Mouse (Mus musculus) CH12.LX (cell line): ENCODE results near the gene Hoxd4. TPM values are rescaled to one million over a fixed set of nuclear protein-coding genes. Genes with fewer than 3 reads are reported as not detected.

Experiments used
- DNase-seq: peaks from one replicate; pipeline ENCODE4 v3.0.0-alpha.2; 2013; ENCODE audit errors: extremely low read depth
- H3K27ac ChIP-seq: 2 replicates; pipeline ENCODE4 v1.5.1; 2012; ENCODE audit warnings: low read depth, mild to moderate bottlenecking, control low read depth, moderate library complexity; ENCODE audit not compliant: insufficient read depth
- H3K27me3 ChIP-seq: replicated peaks from 2 replicates; pipeline ENCODE3; 2012; ENCODE audit warnings: inconsistent platforms
- H3K36me3 ChIP-seq, 2 experiments: replicated peaks in 1 of 2; 2 replicates each; pipeline versions ENCODE3 to v1.6.1; 2012; ENCODE audit warnings: inconsistent platforms in 1 of 2, low read length in 1 of 2, mild to moderate bottlenecking in 1 of 2, mixed read lengths in 1 of 2, moderate library complexity in 1 of 2; ENCODE audit not compliant: control insufficient read depth in 1 of 2, insufficient read depth in 1 of 2
- H3K4me1 ChIP-seq, 2 experiments: 2 replicates each; pipeline ENCODE4 v1.6.1; 2012; ENCODE audit warnings: inconsistent platforms in 1 of 2, moderate library complexity in 1 of 2; ENCODE audit not compliant: insufficient read depth in 2 of 2, control insufficient read depth in 1 of 2
- H3K4me2 ChIP-seq: 2 replicates; pipeline ENCODE4 v1.6.1; 2012; ENCODE audit warnings: low read depth, mild to moderate bottlenecking, control low read depth; ENCODE audit not compliant: poor library complexity, insufficient read depth, severe bottlenecking
- H3K4me3 ChIP-seq, 3 experiments: fragments of 150-350 bp in 1 of 3; sonication (generic) in 1 of 3; replicated peaks in 1 of 3; 2 replicates each; pipeline versions ENCODE3 to v1.5.1; 2011 to 2012; ENCODE audit warnings: low read depth in 2 of 3, low read length in 2 of 3, mild to moderate bottlenecking in 2 of 3, moderate library complexity in 2 of 3, control low read depth in 1 of 3, improper control_type of control experiment in 1 of 3, inconsistent platforms in 1 of 3, mixed read lengths in 1 of 3; ENCODE audit not compliant: poor library complexity in 1 of 3
- H3K79me2 ChIP-seq: replicated peaks from 2 replicates; pipeline ENCODE4 v1.6.1; 2012; ENCODE audit warnings: mild to moderate bottlenecking, moderate library complexity; ENCODE audit not compliant: control insufficient read depth, poor library complexity, insufficient read depth, severe bottlenecking; ENCODE audit errors: extremely low read depth
- H3K9ac ChIP-seq: 2 replicates; pipeline ENCODE4 v1.6.1; 2012; ENCODE audit warnings: low read depth, mild to moderate bottlenecking, control low read depth, moderate library complexity; ENCODE audit not compliant: insufficient read depth
- H3K9me3 ChIP-seq: replicated peaks from 2 replicates; pipeline ENCODE3; 2012; ENCODE audit warnings: low read length, inconsistent platforms, mixed read lengths
- BHLHE40 ChIP-seq: IDR thresholded peaks from 2 replicates; pipeline ENCODE4 v1.6.1; 2011; ENCODE audit warnings: mild to moderate bottlenecking, low read depth, low read length, improper control_type of control experiment
- CTCF ChIP-seq, 2 experiments: IDR thresholded peaks in 1 of 2; conservative IDR thresholded peaks in 1 of 2; 2 replicates each; pipeline ENCODE4 v1.5.1; 2011 to 2012; ENCODE audit warnings: low read depth in 2 of 2, low read length in 2 of 2, improper control_type of control experiment in 1 of 2, inconsistent platforms in 1 of 2, mild to moderate bottlenecking in 1 of 2, moderate library complexity in 1 of 2
- E2F4 ChIP-seq: IDR thresholded peaks from 2 replicates; pipeline ENCODE4 v1.6.1; 2011; ENCODE audit warnings: low read depth, low read length, improper control_type of control experiment; ENCODE audit not compliant: insufficient replicate concordance
- EP300 ChIP-seq: IDR thresholded peaks from 2 replicates; pipeline ENCODE4 v1.6.1; 2011; ENCODE audit warnings: low read length, improper control_type of control experiment
- ETS1 ChIP-seq: conservative IDR thresholded peaks from 2 replicates; pipeline ENCODE4 v1.6.1; 2012; ENCODE audit warnings: low read depth, mild to moderate bottlenecking, inconsistent platforms, low read length, improper control_type of control experiment, moderate library complexity
- HCFC1 ChIP-seq: IDR thresholded peaks from 2 replicates; pipeline ENCODE4 v1.6.1; 2012; ENCODE audit warnings: low read depth, mild to moderate bottlenecking, inconsistent platforms, low read length, improper control_type of control experiment
- IRF4 ChIP-seq: IDR thresholded peaks from 2 replicates; pipeline ENCODE4 v1.6.1; 2014; ENCODE audit warnings: low read depth, mild to moderate bottlenecking, inconsistent platforms, low read length, improper control_type of control experiment
- JUN ChIP-seq: IDR thresholded peaks from 2 replicates; pipeline ENCODE4 v1.6.1; 2011; ENCODE audit warnings: low read depth, mild to moderate bottlenecking, low read length, improper control_type of control experiment, moderate library complexity; ENCODE audit not compliant: insufficient read depth
- JUND ChIP-seq: conservative IDR thresholded peaks from 2 replicates; pipeline ENCODE4 v1.6.1; 2011; ENCODE audit warnings: low read depth, low read length, improper control_type of control experiment
- KAT2A ChIP-seq: IDR thresholded peaks from 2 replicates; pipeline ENCODE4 v1.6.1; 2012; ENCODE audit warnings: low read length, improper control_type of control experiment, inconsistent platforms; ENCODE audit not compliant: insufficient replicate concordance
- MAX ChIP-seq: IDR thresholded peaks from 2 replicates; pipeline ENCODE4 v1.6.1; 2011; ENCODE audit warnings: low read length, improper control_type of control experiment
- MEF2A ChIP-seq: IDR thresholded peaks from 2 replicates; pipeline ENCODE4 v1.6.1; 2014; ENCODE audit warnings: low read depth, mild to moderate bottlenecking, inconsistent platforms, low read length, improper control_type of control experiment, borderline replicate concordance
- MXI1 ChIP-seq: IDR thresholded peaks from 2 replicates; pipeline ENCODE4 v1.6.1; 2011; ENCODE audit warnings: mild to moderate bottlenecking, low read depth, low read length, improper control_type of control experiment
- NRF1 ChIP-seq: IDR thresholded peaks from 2 replicates; pipeline ENCODE4 v1.6.1; 2014; ENCODE audit warnings: low read depth, mild to moderate bottlenecking, inconsistent platforms, low read length, improper control_type of control experiment, moderate library complexity
- PAX5 ChIP-seq: IDR thresholded peaks from 2 replicates; pipeline ENCODE4 v1.6.1; 2012; ENCODE audit warnings: low read length, inconsistent platforms, mixed read lengths
- POLR2A ChIP-seq: IDR thresholded peaks from 2 replicates; pipeline ENCODE4 v1.6.1; 2011; ENCODE audit warnings: low read depth, mild to moderate bottlenecking, improper control_type of control experiment, low read length
- SIN3A ChIP-seq: IDR thresholded peaks from 2 replicates; pipeline ENCODE4 v1.6.1; 2012; ENCODE audit warnings: low read length, improper control_type of control experiment, inconsistent platforms
- SMC3 ChIP-seq: IDR thresholded peaks from 2 replicates; pipeline ENCODE4 v1.6.1; 2011; ENCODE audit warnings: low read depth, low read length, improper control_type of control experiment
- TBP ChIP-seq: conservative IDR thresholded peaks from 2 replicates; pipeline ENCODE4 v1.6.1; 2011; ENCODE audit warnings: low read depth, low read length, improper control_type of control experiment
- UBTF ChIP-seq: IDR thresholded peaks from 2 replicates; pipeline ENCODE4 v1.6.1; 2012; ENCODE audit warnings: low read depth, mild to moderate bottlenecking, inconsistent platforms, low read length, improper control_type of control experiment, moderate library complexity
- USF2 ChIP-seq: conservative IDR thresholded peaks from 2 replicates; pipeline ENCODE4 v1.6.1; 2011; ENCODE audit warnings: low read depth, low read length, improper control_type of control experiment
- ZNF384 ChIP-seq: IDR thresholded peaks from 2 replicates; pipeline ENCODE4 v1.6.1; 2012; ENCODE audit warnings: low read depth, low read length, improper control_type of control experiment, inconsistent platforms
- dilution Hi-C: fragments of 300-500 bp; cut with MboI; formaldehyde crosslinking; loops from 2 replicates; pipeline ENCODE4 v1.14.3; 2020; ENCODE audit warnings: low sequenced_read_pairs; ENCODE audit not compliant: extremely low pct_unique_long_range_greater_than_20kb, extremely low pct_ligation_motif_present
- in situ Hi-C: fragments of 300-500 bp; cut with MboI; formaldehyde crosslinking; loops from 3 replicates; pipeline ENCODE4 v1.14.3; 2019; ENCODE audit warnings: low sequenced_read_pairs, low pct_ligation_motif_present, low pct_unique_long_range_greater_than_20kb, mixed read lengths
- polyA plus RNA-seq: library from polyadenylated mRNA; unstranded; fragments of >175 nt; gene quantifications from 2 replicates; pipeline ENCODE4 v1.2.1, GENCODE M21; 2012; ENCODE audit warnings: low read depth; ENCODE audit not compliant: insufficient read length
- total RNA-seq, 2 experiments: library from RNA; depleted of rRNA; stranded (reverse); fragments of 300-350 nt in 1 of 2; fragments of >200 nt in 1 of 2; gene quantifications; 2 replicates each; pipeline ENCODE4 v1.2.3; 2012 to 2014

Hoxd4 gene
- total and polyA plus RNA-seq, 3 experiments = 6.0 to 9.8 (median 6.3) TPM

DNA sequence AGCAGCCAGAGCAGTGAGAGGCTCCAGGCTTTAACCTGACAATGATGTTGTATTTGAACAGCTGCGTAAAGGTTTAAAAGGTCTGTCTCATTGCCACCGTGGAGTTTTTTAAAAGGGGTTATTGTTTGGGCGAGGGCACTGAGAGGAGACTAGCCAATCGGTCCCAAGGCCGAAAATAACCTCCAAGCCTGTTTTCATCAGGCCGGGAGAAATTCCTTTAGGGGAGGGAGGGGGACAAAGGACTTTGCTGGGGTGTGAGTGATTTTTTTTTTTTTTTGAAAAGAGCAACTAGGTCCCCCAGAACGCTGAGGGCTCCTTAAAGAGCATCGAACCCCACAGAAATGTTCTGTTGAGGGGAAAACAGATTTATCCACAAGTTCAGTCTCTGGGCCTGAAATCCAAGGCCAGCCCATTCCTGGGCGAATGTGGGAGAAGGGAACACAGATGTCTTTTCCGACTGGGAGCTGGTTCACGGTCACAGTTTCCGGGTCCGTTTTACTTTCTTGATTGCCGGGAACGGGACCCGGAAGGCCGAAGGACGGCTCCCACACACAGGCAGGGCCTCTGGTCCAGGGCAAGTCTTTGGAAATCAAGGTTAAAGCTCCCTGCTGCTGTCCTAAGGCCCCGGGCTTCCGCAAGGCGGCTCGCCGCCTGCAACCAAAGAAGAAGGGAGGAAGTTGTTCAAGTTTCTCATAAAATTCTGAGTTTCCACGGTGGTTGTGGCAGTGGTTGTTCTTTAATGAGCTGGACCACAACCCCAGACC lies 22.0 kb upstream of the Hoxd4 start:
- Histone ChIP-seq H3K36me3 (no peaks in the 10 kb centered on the region), H3K4me1 (no peaks in the 10 kb centered on the region), H3K4me3 (no peak overlapping the region), H3K27me3 (no peaks in the 10 kb centered on the region), H3K27ac (no peak overlapping the region), H3K9ac (no peak overlapping the region), H3K79me2 (no peaks in the 10 kb centered on the region), H3K4me2 (no peak overlapping the region), H3K9me3 (peaks cover 15% of the 10 kb centered on the region)
- no peak for DNase-seq
- dilution Hi-C loops (no loop called here), in situ Hi-C loops (loop anchor here (10.0 to 25.0 kb wide), 2 partner anchors 455 to 623 kb away; no protein-coding TSS in a partner anchor)
- TF ChIP-seq KAT2A = no peak
- TF ChIP-seq MEF2A = no peak
- TF ChIP-seq TBP = no peak
- no peak for TF ChIP-seq E2F4
- no peak for TF ChIP-seq UBTF
- no peak for TF ChIP-seq CTCF (conservative IDR thresholded peaks at IDR 0.05 in 1 of 2, IDR thresholded peaks at IDR 0.05 in 1 of 2; ENCODE audit: low read depth in 2 of 2, low read length in 2 of 2)
- no peak for TF ChIP-seq EP300
- TF ChIP-seq BHLHE40 = no peak
- TF ChIP-seq SMC3 = no peak
- TF ChIP-seq ETS1 = no peak
- no peak for TF ChIP-seq JUND
- no peak for TF ChIP-seq PAX5
- TF ChIP-seq USF2 = no peak
- TF ChIP-seq MXI1 = no peak
- no peak for TF ChIP-seq HCFC1
- no peak for TF ChIP-seq JUN
- no peak for TF ChIP-seq MAX
- TF ChIP-seq ZNF384 = no peak
- no peak for TF ChIP-seq NRF1
- TF ChIP-seq IRF4 = no peak

GRCm38 (mm10) chr2:74690338-74690716 lies 21.4 kb upstream of the Hoxd4 start:
- dilution Hi-C loops = no loop called here
- no peak overlapping the region for H3K27ac ChIP-seq

More at GRCm38 (mm10) chr2:74690338-74690716, 21.4 kb upstream of the Hoxd4 start:
- Histone ChIP-seq H3K9me3 (peaks cover 15% of the 10 kb centered on the region), H3K4me3 (no peak overlapping the region), H3K27me3 (no peaks in the 10 kb centered on the region)
- no peak for DNase-seq
- TF ChIP-seq POLR2A (no peak), SIN3A (no peak)
- TF ChIP-seq, all 38 proteins: peak for 0
- Histone ChIP-seq H3K79me2 (no peaks in the 10 kb centered on the region), H3K9ac (no peak overlapping the region), H3K4me2 (no peak overlapping the region), H3K4me1 (no peaks in the 10 kb centered on the region), H3K36me3 (no peaks in the 10 kb centered on the region)
- in situ Hi-C loops = loop anchor here (10.0 to 25.0 kb wide), 2 partner anchors 454 to 622 kb away; no protein-coding TSS in a partner anchor
